Mouse (Mus musculus) common myeloid progenitor, adult 5-6 weeks (primary cell): Measurements from ENCODE around the gene Cxcl2. TPM values are rescaled to one million over a fixed set of nuclear protein-coding genes. Genes with fewer than 3 reads are reported as not detected.

Source experiments
- ATAC-seq: replicated peaks from 2 replicates; pipeline ENCODE4 v1.8.0; 2016; ENCODE audit warnings: low read depth, mild to moderate bottlenecking, moderate TSS enrichment, inconsistent platforms; ENCODE audit not compliant: poor library complexity, severe bottlenecking
- total RNA-seq: library from RNA; stranded (forward); fragments of 200-1000, 187-1606 nt; gene quantifications from 2 replicates; pipeline ENCODE4 v1.2.3, GENCODE M21; 2017

Cxcl2 gene
- total RNA-seq, 1 experiment from 2014 or later = 36.3 TPM

DNA sequence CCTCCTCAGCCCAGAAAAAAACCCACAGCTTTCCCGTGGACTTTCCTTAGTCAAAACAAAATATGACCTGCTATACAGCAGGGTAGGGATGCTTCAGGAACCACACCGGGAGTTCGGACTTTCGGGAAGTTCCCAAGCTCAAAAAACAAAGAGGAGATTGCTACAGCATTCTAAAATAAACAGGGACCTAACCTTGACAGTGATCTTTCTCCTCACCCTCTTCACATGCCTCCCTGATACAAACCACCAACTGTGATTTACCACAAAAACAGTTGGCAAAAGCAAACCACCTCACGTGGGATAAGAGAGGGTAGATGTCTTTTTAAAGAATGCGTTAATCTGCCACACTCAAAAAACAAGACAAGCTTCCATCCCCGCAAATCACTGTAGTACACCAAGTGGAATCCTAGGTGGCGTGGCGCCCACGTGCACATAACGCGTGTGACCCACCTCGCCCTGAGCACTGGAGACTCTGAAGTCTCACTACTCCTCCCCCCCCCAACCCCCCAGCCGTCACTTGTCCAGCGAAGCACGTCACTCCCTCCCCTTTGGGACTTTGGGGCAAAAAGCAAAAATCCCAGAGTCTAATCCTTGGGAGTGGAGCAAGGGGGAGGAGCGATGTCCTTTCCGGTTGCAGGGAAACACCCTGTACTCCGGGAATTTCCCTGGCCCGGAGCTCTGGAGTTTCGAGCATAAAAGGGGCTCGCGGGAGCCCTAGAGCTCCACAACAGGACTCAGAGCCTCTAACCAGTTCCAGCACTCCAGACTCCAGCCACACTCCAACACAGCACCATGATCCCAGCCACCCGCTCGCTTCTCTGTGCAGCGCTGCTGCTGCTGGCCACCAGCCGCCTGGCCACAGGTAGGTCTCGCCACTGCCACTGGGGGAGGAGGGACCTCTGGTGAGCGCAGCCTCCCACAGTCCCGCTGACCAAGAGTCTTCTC lies 12.9 kb upstream of the Cxcl2 start, which contains the start of gene Cxcl1:
Gene Cxcl1, plus strand, starts transcription at position 723 of the 945 bp plus-strand sequence.
- ATAC-seq = peak; percentile 68

DNA sequence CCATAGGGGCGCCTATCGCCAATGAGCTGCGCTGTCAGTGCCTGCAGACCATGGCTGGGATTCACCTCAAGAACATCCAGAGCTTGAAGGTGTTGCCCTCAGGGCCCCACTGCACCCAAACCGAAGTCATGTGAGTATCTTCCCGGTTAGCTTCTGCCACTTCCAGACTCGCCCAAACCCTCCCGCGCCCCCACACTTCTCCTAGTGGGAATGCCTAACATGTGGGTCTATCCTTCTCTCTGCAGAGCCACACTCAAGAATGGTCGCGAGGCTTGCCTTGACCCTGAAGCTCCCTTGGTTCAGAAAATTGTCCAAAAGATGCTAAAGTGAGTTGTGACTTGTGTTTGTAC lies 12.2 kb upstream of the Cxcl2 start:
- ATAC-seq = no peak

DNA sequence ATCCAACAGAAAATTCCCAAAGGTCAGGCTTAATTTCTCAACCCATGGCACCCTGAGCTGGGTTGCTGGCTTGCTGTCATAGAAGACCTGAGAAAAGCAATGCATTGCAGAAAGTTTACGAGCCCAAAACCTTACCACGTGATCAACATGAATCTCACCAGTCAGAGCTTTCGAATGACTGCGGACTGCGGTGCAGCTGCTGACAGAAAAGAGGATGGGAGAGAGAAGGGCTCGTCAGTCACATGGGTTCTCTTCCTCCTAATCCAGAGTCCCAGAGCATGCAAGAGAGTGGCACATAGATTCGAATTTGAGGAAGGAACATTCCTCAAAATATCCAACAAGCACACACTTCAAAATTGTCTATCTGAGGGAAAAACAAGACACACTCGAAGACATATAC lies 9.4 kb upstream of the Cxcl2 start:
- no peak for ATAC-seq

- ATAC-seq = 0 out of 2 replicates have a peak, but pooled peaks have one; percentile 24
Measured at GRCm38 (mm10) chr5:90897429-90897828, 6.2 kb upstream of the Cxcl2 start.

- ATAC-seq = no peak
Measured at GRCm38 (mm10) chr5:90899308-90899707, 4.4 kb upstream of the Cxcl2 start.

DNA sequence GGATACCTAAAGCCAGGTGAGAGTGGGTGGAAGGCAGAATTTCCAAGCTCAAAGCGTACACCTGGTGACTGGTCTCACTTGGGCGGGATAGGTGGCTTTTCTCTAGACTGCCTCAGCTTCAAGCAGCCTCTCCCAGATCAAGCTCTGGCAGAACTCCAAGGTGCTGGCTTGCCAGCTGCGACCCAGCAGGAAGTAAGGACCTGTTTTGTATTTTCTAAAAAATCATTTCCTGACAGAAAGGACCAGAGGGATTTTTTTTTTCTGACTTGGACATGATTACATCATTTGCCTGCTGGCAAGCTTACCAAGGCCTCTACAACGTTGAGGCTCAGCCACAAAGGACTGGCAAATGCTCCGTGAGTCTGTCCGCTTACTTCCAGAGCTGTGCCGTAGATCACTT lies 3.5 kb upstream of the Cxcl2 start:
- ATAC-seq = peak; percentile 15

- ATAC-seq = no peak; the same call in 1 of the 2 replicates
Measured at GRCm38 (mm10) chr5:90900688-90901087, 3.0 kb upstream of the Cxcl2 start.

- ATAC-seq = peak; percentile 30
Measured at GRCm38 (mm10) chr5:90902380-90903260, 1.1 kb upstream of the Cxcl2 start.

GRCm38 (mm10) chr5:90908983-90909382 lies 5.3 kb downstream of the Cxcl2 start:
- peak; percentile 99 for ATAC-seq

GRCm38 (mm10) chr5:90919495-90919894 lies 15.8 kb downstream of the Cxcl2 start:
- ATAC-seq = no peak

DNA sequence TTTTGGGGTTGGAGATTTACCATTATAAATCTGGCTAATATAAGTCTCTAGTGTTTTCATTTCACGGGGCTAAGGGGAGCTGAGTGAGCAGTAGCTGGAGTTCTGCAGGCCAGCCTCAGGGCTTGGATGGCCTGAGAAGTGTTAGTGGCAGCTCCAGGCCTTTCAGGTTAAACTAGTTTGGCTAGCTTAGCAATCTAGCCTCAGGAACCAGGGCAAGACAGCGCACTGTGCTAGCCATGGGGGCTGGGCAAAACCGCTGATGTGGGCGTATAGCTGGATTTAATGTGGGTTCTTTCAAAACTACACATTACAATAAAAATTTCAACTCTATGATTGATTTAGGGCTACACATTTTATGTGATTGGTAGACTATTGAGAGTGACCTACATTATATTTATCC lies 19.3 kb downstream of the Cxcl2 start:
- no peak for ATAC-seq

GRCm38 (mm10) chr5:90930546-90930945 lies 26.9 kb downstream of the Cxcl2 start:
- ATAC-seq = peak; percentile 11; the same call in 1 of the 2 replicates

DNA sequence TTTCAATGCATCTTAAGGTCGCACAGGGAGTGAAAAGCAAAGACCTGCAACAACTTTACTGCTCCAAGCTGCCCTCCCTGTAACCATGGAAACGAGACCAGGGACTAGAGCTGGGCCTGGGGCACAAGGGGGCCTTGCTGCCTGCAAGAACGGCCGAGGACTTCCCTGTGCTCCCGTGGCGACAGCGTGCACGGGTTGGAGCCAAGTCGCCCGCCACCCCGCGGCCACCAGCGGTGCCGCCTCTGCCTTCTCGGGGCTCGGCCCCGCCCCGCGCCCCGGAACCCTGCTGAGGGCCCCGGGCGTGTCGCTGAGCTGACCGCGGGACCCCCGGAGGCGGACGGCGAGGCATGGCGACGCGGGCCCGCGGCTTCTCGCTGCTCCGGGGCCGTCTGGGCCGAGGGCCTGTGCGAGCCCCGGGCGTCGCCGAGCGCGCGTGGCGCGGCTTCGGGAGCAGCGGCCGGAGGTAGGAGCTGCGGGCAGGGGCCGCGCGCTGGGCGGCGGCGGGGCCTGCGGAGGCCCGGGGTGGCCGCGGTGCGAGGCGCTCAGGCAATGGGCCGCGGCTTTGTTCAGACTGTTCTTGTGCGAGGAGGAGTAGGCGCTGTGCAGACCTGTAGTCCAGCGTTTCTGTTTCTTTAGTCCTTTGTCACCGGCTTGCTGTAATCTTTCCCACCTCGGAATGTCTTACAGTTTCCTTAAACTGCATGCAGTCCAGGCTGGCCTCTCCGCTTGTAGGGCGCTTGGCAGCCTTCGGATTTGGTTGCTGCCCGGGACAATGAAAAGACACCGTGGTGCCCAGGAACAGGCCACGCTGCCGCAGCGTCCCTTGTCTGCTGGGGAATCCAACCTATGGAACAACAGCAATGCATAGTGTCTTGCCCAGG lies 27.5 kb downstream of the Cxcl2 start, which contains the start of gene Mthfd2l:
Gene Mthfd2l, plus strand, starts transcription at position 147 of the 881 bp plus-strand sequence.
- peak; percentile 96 for ATAC-seq

DNA sequence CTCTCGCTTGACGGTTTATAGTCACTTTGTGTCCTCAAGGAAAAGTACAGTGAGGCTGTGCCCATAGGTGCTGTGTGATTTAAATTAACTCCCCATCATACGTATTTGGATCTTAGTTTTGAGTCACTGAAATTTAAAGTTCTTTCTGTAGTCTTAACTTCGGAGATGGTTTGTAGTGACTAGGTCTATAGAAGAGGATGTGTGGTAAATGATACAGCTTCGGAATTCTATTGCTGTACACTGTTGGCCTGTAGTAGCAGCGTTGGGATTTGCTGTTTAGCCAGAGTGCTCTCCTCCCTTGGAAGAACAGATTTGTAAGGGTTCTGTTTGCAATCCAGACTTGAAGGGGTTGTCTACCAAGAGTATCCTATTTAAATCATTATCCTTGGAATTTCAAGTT lies 28.2 kb downstream of the Cxcl2 start:
- ATAC-seq = no peak

DNA sequence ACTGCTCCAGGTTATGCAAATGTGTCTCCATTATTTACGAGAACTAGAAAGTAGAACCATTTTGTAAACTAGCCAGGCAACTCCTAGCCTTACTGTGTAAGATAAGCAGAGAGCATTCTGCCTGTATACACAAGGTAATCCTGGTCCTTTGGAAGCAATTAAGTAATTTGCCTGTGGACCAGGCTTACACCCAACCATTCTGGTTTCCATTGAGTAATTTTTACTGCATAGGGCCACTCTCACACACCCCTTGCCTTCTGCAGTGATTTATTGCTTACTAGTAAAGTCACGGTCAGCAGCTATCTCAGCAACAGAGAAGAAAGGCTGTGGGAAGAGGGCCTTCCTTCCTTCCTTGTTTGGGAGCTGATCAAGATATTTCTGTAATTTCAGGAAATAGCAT lies 33.0 kb downstream of the Cxcl2 start:
- no peak for ATAC-seq

GRCm38 (mm10) chr5:90945453-90945852 lies 41.8 kb downstream of the Cxcl2 start:
- ATAC-seq = no peak

- peak; percentile 97 for ATAC-seq
Measured at GRCm38 (mm10) chr5:90949499-90949898, 45.8 kb downstream of the Cxcl2 start.

DNA sequence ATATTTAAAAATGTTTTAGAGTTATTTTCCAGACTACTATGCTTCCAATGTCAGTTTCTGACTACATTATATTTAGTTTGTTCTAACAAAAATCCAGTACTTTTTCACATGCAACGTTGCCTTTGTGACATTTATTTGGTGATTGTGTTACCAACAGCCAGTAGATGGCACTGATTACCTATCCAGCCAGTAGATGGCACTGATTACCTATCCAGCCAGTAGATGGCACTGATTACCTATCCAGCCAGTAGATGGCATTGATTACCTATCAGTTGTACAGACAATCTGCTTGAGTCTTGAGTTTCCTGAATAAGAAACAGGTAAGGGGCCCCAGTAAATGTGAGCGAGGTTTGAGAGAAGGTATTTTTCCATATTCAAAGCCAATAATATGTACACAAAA lies 47.8 kb downstream of the Cxcl2 start:
- no peak; the same call in 1 of the 2 replicates for ATAC-seq

GRCm38 (mm10) chr5:90952731-90953481 lies 49.2 kb downstream of the Cxcl2 start:
- ATAC-seq = peak; percentile 42; the same call in 1 of the 2 replicates
